Mouse (Mus musculus) kidney, adult 9 months (tissue): Measurements from ENCODE around the gene Apmap.
"Not testable (repeated sequence)": the region's sequence is repeated elsewhere in the genome, so short reads cannot be mapped to it uniquely, and the experiment has no call there.

ENCODE experiments used
- DNase-seq: peaks from one replicate; pipeline ENCODE4 v3.0.0; 2022

Gene Apmap

DNA sequence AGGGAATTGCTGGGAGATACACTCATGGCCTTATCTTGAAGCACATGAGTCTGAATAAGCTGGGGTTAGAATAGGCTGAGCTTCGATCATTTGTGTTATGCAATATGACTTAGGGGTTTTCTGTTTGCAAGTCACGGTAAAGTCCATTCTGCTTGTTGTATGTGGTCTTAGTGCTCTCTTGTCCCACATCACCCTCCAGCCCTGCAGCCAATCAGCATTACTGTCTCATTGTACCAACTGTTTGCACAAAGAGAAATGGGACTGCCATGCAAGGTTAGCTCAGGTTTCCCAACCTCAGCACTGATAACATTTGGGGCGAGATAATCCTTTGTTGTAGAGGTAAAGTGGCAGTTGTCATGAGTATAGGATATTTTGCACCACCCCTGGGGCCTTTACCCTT lies 1.7 kb upstream of the Apmap start:
- no peak for DNase-seq

DNA sequence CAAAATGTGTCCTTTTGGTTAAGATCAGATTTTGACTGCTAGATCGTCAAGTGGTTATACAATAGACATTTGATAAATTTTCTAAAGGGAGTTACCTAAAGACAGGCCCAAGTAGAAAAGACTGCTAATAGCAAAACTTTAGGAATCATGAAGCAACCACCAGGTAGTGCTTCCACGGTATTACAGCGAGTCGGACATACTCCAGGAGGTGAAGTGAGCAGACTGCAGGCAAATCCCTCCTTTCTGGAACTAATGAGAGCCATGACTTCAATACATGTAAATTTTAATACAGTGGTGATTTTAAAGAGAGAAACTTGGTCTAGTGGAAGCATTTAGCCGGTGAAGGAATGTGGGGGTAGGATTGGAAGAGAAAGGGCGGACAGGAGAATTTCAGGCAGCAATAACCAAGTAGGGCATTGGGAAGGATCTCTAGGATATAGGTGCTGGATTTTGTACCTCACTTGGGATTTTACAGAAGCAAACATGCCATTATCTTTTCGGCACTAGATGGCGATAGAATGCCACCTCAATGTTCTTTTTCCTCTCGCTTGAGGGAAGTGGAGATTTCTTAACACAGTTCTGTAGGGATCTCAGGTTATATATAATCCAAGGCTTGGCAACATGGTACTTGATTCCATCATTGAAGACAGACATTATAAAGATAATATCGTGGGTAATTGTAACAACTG lies 649 bp upstream of the Apmap start:
- DNase-seq, result peak; percentile 88

DNA sequence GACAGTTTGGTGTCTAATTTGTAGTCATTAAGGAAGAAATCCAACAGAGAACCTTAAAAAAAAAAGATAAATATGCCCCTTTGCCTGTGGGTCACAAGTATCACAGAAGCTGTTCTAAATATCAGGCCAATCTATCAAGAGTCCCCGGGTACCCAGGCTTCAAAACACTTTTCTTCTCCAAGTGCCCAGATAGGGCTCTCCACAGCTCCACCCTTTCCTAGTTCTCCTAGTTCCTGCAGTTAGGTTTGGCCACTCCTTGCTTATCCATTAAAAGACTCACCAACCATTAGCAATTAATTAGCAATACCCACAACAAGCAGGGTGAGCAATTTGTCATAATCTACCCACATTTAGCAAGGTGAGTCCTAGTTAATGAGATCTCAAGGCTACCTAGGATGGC lies 1.3 kb downstream of the Apmap start:
- no peak for DNase-seq

DNA sequence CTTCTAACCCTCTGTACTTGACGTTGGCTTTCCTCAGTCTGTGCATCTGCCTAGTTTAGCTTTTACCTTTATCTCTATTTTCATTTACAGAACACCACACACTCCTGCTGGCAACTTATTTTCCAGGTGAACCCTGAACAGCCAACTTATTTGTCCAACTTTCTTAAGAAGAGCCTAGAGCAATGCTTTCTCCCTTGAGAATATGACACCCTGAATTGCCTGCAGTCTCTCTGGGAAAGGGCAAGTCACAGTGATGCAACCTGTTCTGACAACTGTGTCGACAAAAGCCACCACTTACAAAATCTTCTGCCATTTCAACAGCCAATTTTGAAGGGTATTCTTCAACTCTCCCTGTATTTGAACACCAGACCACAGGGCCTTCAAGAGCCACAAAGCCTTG lies 3.6 kb downstream of the Apmap start:
- no peak for DNase-seq

DNA sequence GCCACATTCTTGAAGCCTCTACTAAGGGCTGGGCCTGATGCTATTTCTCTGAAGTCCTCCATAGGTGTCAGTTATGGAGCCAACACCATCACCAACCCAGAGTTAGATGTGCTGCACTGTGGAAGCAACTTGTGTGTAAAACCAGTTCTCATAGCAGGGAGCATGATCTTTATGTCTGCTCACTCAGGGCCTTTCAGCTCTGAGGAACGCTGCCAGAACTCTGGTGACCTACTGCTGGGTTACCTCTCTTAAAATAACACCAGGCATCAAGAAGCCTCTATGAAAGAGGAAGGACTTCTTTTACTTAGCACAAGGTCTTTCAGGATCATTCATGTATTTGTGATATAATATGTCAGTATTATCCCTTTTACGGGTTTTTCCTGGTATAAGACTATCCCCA lies 6.2 kb downstream of the Apmap start:
- no peak for DNase-seq

DNA sequence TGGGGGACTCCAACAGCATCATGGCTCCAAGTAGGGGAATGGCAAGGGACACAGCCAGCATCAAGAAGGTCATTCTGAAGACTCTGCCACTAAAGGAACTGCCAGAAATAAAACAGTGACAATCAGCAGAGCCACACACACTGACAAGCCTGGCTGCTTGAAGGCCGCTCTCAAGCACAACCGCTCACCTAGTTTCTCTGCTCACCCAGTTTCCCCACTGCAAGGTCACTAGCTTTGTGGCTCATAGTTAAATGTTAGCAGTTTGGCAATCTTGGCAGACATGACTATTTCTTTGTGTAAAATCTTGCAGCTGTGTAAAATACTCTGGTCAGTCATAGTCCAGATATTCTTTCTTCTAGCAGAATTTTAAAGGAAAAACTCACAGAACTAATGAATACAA lies 8.1 kb downstream of the Apmap start:
- peak; percentile 59 for DNase-seq

DNA sequence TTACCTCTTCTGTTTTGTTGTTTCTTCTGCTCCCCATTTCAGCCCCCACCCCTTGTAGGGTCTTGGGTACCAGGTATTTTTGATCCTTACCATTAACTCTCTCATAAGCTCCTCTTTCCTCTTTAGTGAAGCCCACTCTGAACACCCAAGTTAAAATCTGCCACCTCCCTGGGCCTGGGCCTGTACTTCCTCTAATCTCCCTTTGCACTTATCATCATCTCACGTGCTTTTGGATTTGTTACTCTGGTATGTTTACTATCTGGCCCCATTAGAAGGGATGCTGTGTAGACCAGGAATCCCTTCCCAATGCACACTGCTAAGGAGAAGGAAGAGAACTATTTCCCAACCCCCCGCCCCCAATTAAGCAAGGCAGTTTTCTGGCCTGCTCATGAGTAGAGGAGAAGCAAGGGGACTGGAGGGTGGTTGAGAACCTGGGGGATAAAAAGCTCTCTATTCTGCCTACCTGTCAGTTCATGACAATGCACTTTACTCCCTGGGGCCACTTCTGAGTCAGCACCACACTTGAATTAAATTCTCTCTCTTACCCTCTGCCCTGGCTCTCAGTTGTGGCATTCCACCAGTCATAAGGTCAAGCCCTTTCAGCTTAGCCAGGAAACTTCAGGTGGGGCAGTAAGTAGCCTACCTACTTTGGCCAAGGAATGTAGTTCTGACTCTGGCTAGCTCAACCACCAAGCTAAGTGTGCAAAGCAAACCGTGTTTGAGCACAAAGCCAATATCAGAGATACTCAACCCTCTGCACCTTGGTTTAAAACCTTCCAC lies 12.8 kb downstream of the Apmap start:
- peak; percentile 83 for DNase-seq

DNA sequence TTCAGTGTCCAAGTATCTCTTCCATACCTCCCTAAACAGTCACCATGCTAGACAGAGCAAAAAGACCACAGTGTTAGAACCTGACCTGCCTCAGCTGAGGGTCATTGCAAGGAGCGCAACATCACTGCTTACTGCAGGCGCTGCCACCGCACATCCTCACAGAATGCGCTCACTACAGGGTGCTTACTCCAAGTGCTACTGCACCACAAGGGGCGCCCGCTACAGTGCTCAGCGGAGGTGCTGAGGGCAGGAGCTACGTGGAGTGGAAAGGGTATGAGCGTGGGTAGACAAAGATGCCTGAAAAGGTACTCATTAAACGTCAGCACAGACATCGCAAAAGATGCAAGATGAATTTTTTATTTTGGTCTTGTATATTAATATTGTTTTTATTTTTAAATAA lies 19.3 kb downstream of the Apmap start:
- no peak for DNase-seq

DNA sequence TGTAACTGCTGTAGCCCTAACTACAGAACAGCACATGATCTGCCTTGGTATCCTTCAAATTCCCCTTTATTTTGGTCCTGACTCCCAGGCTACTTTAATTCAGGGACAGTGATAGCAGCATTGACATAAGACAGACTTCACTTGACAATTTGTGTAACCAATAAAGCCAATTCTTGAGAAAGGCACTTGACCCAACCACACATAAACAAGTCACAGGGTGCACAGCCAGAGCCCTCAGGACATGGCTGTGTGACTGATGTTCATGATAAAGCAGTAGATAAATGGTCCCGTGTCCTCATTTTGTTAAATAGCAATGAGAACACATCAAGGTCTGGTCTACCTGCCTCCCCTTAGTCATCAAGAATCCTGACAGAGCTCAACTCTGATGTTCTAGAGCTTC lies 28.7 kb downstream of the Apmap start:
- DNase-seq, result no peak

DNA sequence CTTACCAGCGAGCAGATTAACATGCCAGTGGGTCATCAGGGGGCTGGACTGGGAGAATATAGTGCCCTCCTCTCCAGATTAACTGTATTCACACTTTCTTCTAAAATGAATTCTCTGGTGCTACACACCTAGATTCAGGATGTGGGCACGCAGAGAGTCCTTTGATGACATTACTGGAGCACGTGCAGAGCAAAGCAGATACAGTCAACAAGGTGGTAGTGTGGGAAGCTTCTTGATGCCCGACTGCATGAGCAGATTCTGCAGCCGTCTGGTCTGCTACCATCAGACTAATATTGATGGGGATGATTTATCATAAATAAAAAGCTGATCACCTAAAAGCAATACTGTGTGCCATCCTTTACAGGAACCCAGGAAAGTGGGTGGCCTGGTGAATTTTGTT lies 29.8 kb downstream of the Apmap start:
- no peak for DNase-seq

DNA sequence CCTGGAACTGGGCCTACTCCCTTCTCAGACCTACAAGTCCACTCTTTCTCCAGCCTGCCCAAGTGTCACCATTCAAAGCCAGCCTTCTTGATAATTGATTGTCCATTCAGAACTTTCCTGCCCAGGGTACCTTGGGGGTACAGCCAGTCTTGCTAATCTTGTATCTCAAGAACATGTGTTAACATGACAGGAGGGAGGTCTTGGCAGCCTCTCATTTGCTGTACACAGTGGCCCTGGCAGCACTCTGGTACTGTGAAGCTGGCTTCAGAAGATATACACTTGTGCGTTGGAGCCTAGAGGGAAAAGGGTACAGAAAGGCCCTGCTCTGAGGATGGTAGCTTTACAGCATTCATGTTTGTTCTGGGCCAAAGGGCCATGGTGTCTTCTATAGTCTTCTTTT lies 32.1 kb downstream of the Apmap start:
- no peak for DNase-seq

DNA sequence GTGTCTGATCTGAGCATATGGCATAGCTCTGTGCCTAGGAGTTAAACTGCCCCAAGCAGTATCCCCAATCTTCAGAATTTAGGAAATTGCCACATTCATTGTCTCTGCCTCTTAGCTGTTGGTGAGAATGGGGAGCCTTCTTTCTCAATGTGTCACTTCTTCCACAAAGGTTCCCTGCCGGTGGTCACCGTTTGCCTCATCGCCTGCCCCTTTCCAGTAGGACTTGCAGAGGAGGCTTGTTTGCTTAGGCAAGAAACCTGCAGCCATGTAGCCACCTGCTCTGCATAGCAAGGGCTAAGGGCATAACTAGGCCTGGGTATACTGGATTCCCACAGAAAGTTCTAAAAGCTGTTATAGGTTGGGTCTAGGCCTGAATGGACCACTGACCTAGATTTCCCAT lies 35.9 kb downstream of the Apmap start:
- DNase-seq, result no peak

DNA sequence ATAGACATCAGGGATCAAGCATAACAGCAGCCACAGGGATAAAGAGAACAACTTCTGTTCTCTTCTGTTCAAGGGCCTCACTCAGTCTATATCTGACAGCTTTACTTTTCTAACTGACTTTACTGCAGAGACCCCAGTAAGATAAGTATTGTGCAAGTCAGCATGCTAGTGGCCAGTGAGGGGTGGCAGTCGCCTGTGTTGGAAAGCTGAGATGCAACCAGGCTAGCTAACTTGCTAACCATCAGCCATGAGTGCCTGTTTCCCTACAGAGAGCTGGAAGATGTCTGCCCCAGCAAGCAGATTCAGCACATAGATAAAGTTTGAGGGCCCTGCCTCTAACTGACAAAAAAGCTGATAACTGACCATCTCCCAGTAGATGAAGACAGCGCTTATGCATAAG lies 37.6 kb downstream of the Apmap start:
- DNase-seq, result no peak

DNA sequence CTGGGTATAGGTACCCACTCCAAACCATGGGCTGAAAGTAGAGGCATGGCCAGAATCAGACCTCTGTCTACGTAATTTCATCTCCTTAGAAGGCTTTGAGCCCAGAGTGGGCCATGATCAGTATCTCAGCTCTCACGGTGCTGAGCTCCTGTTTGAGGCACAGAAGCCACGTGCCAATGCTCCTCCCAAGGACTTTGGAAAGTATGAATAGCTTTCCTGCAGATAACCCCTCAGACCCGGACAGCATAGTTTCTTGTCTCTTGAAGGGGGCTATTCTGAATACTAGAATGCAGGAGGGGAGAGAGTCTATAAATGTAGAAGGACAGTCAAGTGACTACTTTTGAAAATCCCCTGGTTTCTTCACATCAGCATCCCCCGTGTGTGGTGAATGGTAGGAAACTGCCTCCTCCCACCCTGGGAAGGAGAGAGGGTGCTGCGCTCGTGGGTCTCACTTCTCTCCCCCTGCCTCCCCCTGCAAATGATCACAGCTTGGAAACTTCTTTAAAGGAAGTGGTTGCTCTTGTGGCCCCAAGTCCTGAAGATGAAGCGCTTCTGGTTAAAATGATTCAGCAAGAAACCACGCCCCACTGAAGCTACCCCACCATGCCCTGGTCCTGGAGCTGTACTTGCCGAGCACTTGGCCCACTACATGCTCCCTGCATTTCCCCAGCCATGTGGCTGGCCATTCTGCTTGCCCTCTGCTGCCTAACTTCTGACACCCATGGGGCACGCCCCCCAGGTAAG lies 38.3 kb downstream of the Apmap start, which contains the start of gene Cst7:
Gene Cst7 (plus strand): TSS at position 569 of the 744 bp plus-strand sequence.
- DNase-seq, result no peak

DNA sequence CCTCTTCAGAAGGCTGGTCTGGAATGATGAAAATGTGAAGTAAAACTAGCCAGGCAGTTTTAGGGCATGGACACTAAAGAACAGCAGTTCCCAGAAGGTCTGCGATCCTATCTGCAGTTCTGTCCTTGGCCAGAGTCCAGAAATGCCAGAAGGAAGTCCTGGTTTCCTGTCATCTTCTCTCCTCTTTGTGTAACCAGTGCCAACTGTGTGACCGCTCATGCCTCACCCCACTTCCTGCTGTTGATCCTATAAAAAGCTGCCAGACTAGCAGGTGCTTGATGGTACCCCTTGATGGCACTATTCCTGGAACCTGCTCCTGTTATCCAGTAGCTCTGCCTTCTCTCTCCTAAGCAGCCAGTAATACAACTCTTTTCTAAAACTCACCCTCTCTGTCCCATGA lies 41.3 kb downstream of the Apmap start:
- no peak for DNase-seq

DNA sequence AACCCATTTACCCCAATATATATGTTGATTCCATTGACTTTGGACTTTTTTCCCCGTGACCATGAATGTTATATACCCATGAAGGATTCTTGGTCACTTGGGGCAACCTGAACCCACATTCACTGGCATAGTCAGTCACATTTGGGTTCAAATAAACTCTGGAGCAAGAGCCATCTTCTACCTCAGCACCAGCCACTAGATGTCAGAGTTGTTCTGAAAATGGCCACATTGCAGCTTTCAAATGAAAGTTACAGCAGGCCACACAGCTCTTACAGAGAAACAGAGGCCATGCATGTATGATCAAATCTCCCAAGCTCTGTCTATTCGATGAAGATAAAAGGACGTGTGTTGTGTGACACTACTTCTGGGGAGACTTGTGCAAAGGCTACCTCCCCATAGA lies 49.8 kb downstream of the Apmap start:
- DNase-seq, result peak; percentile 55

DNA sequence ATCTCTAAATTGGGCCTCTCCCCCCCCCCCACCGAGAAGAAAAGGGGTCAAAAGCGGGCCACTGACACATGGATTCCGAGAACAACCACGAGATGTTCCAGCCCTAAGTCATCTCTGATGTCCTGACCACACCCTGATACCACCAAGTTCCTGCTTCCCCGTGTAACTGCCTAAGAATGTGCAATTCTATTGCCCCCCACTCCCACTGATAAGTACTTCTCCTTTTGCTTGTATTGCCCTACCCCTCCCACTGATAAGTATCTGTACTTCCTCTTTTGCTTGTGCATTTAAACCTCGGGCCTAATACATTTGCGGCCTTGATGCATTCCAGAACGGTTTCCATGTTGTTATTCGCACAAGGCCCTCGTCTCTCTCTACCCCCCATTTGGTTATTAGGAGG lies 58.8 kb downstream of the Apmap start:
- DNase-seq, result not testable (repeated sequence)
